Mouse (Mus musculus) urinary bladder, postnatal 36 days (tissue): ENCODE data around the gene Rgs6.

Experiments
- DNase-seq, 2 experiments: peaks; one replicate each; pipeline ENCODE4 v3.0.0; 2022; ENCODE audit warnings: low spot score in 2 of 2, mixed read lengths in 1 of 2

The Rgs6 gene

DNA sequence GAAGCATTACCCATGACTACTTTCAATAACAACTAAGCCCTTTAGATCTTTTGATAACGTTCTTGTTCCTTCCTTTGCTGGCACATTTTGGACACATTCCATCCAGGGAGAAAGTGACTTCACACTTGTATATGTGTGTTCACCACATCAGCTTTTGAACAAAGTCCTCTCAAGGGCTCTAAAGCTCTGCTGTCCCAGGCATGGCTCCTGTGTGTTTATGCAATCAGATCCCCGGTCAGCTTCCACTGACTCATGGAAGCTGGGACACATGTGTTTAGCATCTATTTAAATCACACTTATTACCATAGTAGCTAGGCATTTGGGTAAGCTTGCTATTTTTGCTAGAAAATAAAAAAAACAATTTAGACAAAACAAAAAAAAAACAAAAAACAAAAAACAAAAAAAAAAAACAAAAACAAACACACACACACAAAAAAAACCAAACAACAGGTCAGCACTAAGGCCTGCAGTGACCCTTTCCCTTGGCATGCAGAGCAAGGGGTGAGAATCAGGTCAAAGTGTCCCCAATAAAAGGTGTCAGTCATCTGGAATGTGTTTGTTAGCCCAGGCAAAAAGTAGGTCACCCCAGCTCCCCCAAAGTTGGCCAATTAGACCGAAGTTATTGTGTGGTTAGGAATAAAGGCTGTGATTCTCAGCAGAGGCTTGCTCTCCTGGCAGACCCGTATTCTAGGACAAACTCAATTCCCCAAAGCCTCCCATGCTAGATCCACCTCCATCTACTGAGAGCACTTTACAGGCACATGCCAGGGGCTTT, 267.4 kb downstream of the Rgs6 start:
- no peak for DNase-seq

DNA sequence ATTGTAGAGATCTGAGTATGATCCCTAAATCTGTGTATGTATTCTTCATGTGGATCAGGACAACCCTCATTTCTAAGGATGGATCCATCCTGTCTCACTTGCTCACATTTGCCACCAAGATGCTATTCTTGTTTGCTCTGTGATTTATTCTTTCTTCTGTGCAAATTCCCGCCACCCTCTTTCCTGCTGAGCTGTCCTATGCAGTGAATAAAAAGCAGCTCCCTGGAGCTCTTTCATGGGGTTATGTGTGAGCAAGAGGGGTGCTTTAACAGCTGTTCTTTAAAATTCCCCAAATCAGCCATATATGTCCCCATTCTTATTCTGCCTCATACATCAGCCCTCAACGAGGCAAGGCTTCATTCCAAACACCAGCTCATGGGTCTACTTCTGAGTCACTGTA, 277.6 kb downstream of the Rgs6 start:
- no peak for DNase-seq

DNA sequence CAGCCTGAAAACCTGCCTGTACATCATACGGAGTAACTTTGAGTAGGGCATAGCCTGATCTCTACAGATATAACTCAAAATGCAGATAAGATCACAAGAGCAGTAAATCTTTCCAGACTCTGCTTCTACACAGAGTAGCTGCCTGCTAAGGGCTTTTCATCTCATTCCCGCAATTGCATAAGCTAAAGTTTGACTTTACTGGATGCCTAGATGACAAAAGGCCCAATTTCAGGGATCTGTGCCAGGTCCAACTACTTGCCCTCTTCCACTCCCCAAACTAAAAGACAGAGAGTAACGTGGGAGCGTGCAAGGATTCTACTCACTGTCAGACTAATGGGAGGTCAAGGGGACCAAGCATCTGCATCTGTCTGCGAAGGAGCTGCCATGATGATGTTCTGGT, 292.6 kb downstream of the Rgs6 start:
- no peak for DNase-seq

DNA sequence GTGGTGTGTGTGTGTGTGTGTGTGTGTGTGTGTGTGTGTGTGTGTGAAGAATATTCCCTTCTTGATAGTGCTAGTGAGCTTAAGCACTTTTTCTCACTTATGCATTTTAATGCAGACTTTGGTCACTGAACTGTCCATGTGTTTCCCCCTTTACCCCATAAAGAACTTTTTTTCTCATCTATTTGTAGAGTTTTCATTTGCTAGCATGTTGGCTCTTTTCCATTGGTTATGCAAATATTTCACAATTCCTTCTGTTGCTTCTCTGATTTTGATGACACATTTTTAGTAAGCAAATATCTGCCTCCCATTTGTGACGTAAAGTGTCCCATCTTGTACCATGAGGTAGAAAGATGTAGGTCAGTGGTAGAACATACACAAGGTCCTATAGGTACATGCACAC, 295.0 kb downstream of the Rgs6 start:
- no peak for DNase-seq

- DNase-seq, result no peak
These were observed 307.1 kb downstream of the Rgs6 start for GRCm38 (mm10) chr12:82894971-82895838.

- no peak for DNase-seq
These were observed 317.7 kb downstream of the Rgs6 start for GRCm38 (mm10) chr12:82905773-82906172.

DNA sequence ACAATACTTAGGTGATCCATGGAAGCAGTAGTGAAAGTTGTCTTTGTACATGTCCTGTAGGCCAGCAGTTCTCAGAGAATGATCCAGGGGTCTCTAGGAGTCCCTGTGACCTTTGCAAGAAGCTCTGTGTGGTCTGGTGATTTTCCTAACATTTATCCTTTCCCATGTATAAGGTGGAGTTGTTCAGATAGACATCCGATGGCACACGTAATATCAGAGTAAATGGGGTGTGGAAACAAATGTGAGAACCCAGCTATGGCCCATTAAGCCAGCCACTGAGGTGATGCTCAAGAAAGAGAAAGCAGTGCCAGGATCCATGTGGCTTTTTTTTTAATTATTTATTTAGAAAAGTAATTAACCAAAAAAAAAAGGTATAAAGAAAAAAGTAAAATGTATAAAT, 322.8 kb downstream of the Rgs6 start:
- DNase-seq, result no peak

GRCm38 (mm10) chr12:82914127-82914526, 326.0 kb downstream of the Rgs6 start:
- no peak for DNase-seq

DNA sequence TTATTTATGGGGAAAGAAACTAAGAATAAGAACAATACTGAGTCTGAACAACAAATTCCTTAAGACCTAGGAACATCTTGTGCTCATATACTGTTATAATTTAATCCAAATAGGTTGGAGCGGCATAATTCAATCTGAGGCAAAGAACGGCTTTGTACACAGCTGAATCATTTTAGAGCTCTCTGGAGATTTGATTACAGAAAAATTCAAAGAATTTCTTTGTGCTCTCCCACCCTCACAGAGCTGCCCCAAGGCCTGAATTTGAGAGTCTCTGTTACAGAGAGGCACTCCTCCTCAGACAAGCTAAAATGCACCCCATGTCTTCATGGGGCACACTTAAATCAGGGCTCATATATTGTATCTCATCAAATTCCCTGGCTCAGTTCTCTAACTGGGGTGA, 332.1 kb downstream of the Rgs6 start:
- no peak for DNase-seq

GRCm38 (mm10) chr12:82921287-82922015, 333.4 kb downstream of the Rgs6 start:
- no peak for DNase-seq

DNA sequence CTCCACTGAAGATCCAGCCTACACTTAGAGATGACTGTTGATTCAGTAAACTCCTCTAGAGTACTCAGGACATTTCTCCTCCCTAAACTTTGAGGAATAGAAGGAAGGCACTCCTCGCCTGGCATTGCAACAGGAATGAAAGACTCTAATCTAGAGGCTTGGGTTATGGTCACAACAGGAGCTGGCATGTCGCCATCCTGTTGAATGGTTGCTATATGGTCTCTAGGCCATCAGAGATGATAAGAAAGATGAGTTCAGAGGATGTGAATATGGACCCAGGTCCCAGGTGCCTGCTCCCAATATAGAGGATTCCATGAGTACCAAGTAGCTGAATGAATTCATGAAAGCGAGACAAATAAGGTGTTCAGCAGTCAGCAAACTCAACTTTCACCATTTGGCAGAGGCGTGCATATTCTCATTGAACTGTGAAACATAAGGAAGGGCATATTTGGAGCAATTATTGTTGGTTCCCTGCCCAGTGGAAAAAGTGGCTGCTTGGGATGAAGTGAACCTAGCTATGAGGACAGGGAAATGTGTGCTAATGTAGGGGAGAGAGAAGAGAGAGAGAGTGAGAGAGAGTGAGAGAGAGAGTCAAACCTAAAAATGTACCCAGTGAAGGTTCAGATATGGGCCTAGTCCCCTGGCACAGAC, 334.9 kb downstream of the Rgs6 start:
- DNase-seq, result no peak

DNA sequence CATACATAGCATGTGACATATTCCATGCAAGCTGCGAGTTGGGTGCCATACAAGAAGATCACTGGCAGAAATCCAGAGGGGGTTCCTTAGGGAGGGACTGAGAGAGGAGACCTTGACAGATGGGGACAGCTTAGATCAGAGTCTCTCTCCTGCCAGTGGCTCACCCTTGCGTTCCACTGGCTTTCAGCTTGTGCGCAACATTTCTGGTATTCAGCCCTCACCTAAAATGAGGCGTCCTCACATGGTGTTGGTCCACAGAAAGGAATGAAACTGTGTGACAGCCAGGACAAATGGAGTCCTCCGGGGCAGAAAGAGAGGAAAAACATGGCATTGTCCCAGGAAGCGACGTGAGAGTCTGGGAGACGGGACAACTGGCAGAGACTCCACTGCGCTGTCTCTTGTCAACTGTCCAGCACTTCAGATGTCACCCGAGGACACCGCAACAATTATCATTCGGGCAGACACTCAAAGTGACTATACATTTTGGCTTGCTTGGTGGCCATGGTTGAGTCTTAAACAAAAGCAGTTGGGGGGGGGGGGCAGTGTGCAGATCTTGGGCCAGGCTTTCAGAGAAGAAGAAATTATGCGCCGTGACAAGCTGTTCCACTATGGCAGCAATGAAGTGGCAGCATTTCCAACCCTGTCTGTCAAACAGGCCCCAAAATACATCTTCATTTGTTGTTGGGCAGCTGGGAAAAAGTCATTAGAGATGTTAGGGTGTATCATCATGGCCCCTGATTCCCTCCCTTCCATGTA, 344.8 kb downstream of the Rgs6 start:
- peak in 1 of 2 experiments; percentile 29 for DNase-seq

DNA sequence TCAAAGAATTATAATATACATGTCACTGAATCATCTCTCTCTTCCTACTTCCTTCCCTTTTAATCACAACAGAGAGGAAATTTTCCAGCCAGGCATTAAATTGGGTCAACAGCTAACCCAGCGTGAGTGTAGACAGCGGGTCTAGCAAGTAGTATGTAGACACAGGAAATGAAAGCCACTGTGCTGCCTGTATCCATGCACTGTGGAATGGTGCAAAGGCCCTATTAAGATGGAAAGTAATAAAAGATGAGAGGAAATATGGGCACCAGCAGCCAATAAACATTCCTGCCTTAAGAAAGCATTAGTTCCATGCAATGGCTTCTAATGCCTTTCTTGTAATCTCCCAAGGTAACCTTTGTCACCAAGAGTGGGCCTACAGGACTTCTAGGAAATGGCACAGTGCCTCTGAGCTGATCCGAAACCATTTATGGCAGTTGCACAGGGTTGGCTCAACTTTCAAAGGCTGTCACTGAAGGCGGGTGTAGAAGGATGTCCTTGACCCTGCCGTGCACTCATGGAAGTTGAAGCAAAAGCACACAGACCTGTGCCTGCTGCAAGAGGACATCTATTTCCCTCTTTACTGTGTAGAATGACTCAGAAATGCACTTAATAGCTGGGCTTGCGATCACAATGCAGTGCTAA, 347.1 kb downstream of the Rgs6 start:
- DNase-seq, result no peak

DNA sequence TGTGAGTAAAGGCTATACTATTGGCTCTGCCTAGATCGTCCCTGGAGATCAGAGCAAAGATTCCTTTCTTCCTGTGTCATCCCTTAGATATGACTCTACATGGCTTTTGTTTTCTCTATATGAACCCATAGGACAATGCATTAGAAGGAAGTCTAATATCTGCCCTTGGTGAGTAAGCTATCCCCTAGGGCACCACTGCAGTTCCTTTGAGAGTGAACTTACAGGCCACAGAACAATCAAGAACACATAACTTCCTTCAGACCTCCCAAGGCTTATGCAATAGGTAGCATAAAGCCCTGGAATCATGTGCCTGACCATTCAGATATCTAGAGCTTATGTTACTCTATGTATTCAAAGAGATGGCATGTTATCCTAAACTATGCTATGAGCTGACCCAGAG, 347.7 kb downstream of the Rgs6 start:
- DNase-seq, result no peak

GRCm38 (mm10) chr12:82940461-82940860, 352.4 kb downstream of the Rgs6 start:
- DNase-seq, result no peak

DNA sequence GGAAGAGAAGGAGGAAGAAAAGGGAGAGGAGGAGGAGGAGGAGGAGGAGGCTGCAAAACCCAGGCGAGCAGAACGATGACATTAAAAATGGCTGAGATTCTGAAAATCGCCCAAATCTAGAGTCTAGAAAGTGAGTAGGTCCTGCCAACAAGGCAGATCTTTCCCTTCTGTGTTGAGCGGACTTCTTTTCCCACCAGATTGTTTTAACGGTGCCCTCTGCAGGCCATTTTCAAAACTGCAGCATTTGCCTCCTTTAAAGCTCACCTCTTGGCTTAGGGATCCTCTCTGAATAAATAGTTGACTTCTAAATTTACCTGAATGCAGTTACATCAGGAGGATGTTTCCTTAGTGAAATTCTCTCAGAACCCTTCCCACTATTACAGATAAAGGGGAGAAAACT, 358.4 kb downstream of the Rgs6 start:
- DNase-seq, result peak; percentile 61 to 79

DNA sequence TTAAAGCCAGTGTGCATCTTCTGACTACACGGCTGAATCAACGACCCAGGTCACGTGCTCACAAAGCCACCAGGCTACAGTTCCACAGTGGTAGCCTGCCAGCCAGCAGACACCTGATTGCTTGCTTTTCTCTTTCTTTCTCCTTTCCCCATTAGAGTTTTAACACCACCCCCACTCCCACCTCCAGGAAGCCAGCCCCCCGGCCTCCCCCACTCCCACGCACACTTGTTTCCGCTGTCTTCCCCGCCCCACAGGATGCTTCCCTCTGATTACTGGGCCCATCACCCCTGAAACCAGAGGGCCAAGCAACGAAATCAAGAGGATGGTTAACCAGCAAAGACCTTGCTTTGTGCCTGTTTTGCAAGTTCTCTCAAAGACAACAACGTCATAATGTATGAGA, 373.0 kb downstream of the Rgs6 start:
- DNase-seq, result no peak

- no peak for DNase-seq
These were observed 373.8 kb downstream of the Rgs6 start for GRCm38 (mm10) chr12:82961852-82962251.

GRCm38 (mm10) chr12:82970521-82971105, 382.5 kb downstream of the Rgs6 start:
- no peak for DNase-seq

GRCm38 (mm10) chr12:82971176-82971575, 383.1 kb downstream of the Rgs6 start:
- no peak for DNase-seq
